Mouse (Mus musculus) E14TG2a.4 (cell line): ENCODE data around the gene Osbpl6.

Experiments used
- CTCF ChIP-seq: conservative IDR thresholded peaks from 2 replicates; pipeline ENCODE4 v1.5.1; 2014; ENCODE audit warnings: low read length
- NANOG ChIP-seq: IDR thresholded peaks from 2 replicates; pipeline ENCODE4 v1.6.1; 2014; ENCODE audit warnings: borderline replicate concordance, low read length, mixed read lengths
- POU5F1 ChIP-seq: IDR thresholded peaks from 2 replicates; pipeline ENCODE4 v1.6.1; 2014; ENCODE audit warnings: low read length, borderline replicate concordance

GRCm38 (mm10) chr2:76643801-76644200, 237.5 kb downstream of the Osbpl6 start:
- TF ChIP-seq CTCF, result no peak
- no peak for TF ChIP-seq NANOG
- no peak for TF ChIP-seq POU5F1
